Mouse (Mus musculus): ENCODE measurements around the gene Plpp1. TPM values are rescaled to one million over a fixed set of nuclear protein-coding genes. Genes with fewer than 3 reads are reported as not detected.

Gene Plpp1
- polyA plus RNA-seq, 1 experiment: 27.1 TPM

- DNase-seq (ENCODE audit: extremely low spot score in 1 of 2, low spot score in 1 of 2): peak in 1 of 2 experiments; percentile 23
Measured at GRCm38 (mm10) chr13:112854402-112854801, 53.8 kb downstream of the Plpp1 start.

- DNase-seq (ENCODE audit: extremely low spot score in 1 of 2, low spot score in 1 of 2): no peak
Measured at GRCm38 (mm10) chr13:112857921-112858320, 57.3 kb downstream of the Plpp1 start.

- no peak for DNase-seq (ENCODE audit: extremely low spot score in 1 of 2, low spot score in 1 of 2)
Measured at GRCm38 (mm10) chr13:112859574-112860134, 59.1 kb downstream of the Plpp1 start.

- DNase-seq (ENCODE audit: extremely low spot score in 1 of 2, low spot score in 1 of 2): no peak
Measured at GRCm38 (mm10) chr13:112860370-112860769, 59.8 kb downstream of the Plpp1 start.

- no peak for DNase-seq (ENCODE audit: extremely low spot score in 1 of 2, low spot score in 1 of 2)
Measured at GRCm38 (mm10) chr13:112860911-112861310, 60.3 kb downstream of the Plpp1 start.

GRCm38 (mm10) chr13:112861825-112862306 is 61.3 kb downstream of the Plpp1 start:
- no peak for DNase-seq (ENCODE audit: extremely low spot score in 1 of 2, low spot score in 1 of 2)

GRCm38 (mm10) chr13:112862342-112862741 is 61.8 kb downstream of the Plpp1 start:
- no peak for DNase-seq (ENCODE audit: extremely low spot score in 1 of 2, low spot score in 1 of 2)

- no peak for DNase-seq (ENCODE audit: extremely low spot score in 1 of 2, low spot score in 1 of 2)
Measured at GRCm38 (mm10) chr13:112862978-112863677, 62.5 kb downstream of the Plpp1 start.

GRCm38 (mm10) chr13:112866782-112867181 is 66.2 kb downstream of the Plpp1 start:
- no peak for DNase-seq (ENCODE audit: extremely low spot score in 1 of 2, low spot score in 1 of 2)

GRCm38 (mm10) chr13:112867381-112867780 is 66.8 kb downstream of the Plpp1 start:
- no peak for DNase-seq (ENCODE audit: extremely low spot score in 1 of 2, low spot score in 1 of 2)

GRCm38 (mm10) chr13:112870039-112870690 is 69.6 kb downstream of the Plpp1 start:
- no peak for DNase-seq (ENCODE audit: extremely low spot score in 1 of 2, low spot score in 1 of 2)

- DNase-seq (ENCODE audit: extremely low spot score in 1 of 2, low spot score in 1 of 2): no peak
Measured at GRCm38 (mm10) chr13:112871500-112872266, 71.1 kb downstream of the Plpp1 start.

- no peak for DNase-seq (ENCODE audit: extremely low spot score in 1 of 2, low spot score in 1 of 2)
Measured at GRCm38 (mm10) chr13:112887234-112887633, 86.6 kb downstream of the Plpp1 start.

GRCm38 (mm10) chr13:112902176-112902575 is 101.6 kb downstream of the Plpp1 start:
- no peak for DNase-seq (ENCODE audit: extremely low spot score in 1 of 2, low spot score in 1 of 2)

GRCm38 (mm10) chr13:112909663-112910062 is 109.1 kb downstream of the Plpp1 start:
- peak in 1 of 2 experiments; percentile 57 for DNase-seq (ENCODE audit: extremely low spot score in 1 of 2, low spot score in 1 of 2)

- DNase-seq (ENCODE audit: extremely low spot score in 1 of 2, low spot score in 1 of 2): peak in 1 of 2 experiments; percentile 26
Measured at GRCm38 (mm10) chr13:112910434-112910833, 109.8 kb downstream of the Plpp1 start.

Other genes starting within 250 kb of the Plpp1 start
- gene Il31ra, start 206.4 kb upstream of the Plpp1 start, polyA plus RNA-seq (2012; rRNA removed): 0.19 and 0.28 TPM in 2 replicates
- 2.9 and 3.2 TPM in 2 replicates for gene Ddx4, start 148.3 kb upstream of the Plpp1 start, polyA plus RNA-seq (2012; rRNA removed)
- 22.7 and 23.9 TPM in 2 replicates for gene Slc38a9, start 140.0 kb upstream of the Plpp1 start, polyA plus RNA-seq (2012; rRNA removed)
- gene Mtrex, start 126.6 kb downstream of the Plpp1 start, polyA plus RNA-seq (2012; rRNA removed): 41.4 and 42.7 TPM in 2 replicates
- 10.9 and 11.1 TPM in 2 replicates for gene Dhx29, start 126.7 kb downstream of the Plpp1 start, polyA plus RNA-seq (2012; rRNA removed)
- 2.6 and 2.9 TPM in 2 replicates for gene Ccno, start 187.0 kb downstream of the Plpp1 start, polyA plus RNA-seq (2012; rRNA removed)
- gene Mcidas, start 193.1 kb downstream of the Plpp1 start, polyA plus RNA-seq (2012; rRNA removed): 0.19 and 0.26 TPM in 2 replicates
- gene Cdc20b, start 234.3 kb downstream of the Plpp1 start, polyA plus RNA-seq (2012; rRNA removed): 0.06 and 0.19 TPM in 2 replicates
- 12.8 and 13.4 TPM in 2 replicates for gene Gpx8, start 245.6 kb downstream of the Plpp1 start, polyA plus RNA-seq (2012; rRNA removed)